Mouse (Mus musculus) kidney, adult 8-10 months (tissue): ENCODE results near the gene Gm21852.
"Not testable (repeated sequence)": the region's sequence is repeated elsewhere in the genome, so short reads cannot be mapped to it uniquely, and the experiment has no call there.

ENCODE experiments used
- DNase-seq, 2 experiments: peaks; one replicate each; pipeline ENCODE4 v3.0.0; 2022

Gm21852 gene

DNA sequence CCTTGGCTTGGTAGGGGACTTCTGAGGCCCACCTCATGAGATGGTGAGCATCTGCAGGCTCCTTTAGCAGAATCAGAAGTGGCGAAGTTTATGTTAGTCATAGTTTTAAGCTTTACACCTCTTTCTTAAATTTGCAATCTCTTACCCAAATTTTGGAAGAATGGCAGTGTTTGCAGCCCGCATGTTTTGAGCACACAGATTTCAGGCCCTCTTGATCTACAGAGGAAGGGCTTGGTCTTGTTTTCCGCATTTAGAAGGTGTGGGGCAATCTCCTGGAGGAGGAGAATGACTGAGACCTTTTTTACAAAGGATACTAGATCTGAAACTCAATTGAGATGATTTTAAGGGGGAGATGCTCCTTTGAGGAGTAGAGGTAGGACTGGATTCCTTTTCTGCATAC lies at the start of gene Gm21852:
Gene Gm21852, minus strand, starts transcription at position 101 of the 400 bp plus-strand sequence.
- not testable (repeated sequence) for DNase-seq
